Mouse (Mus musculus) hindbrain, embryonic 10.5 days (tissue): ENCODE data around the gene Prx. TPM values are rescaled to one million over a fixed set of nuclear protein-coding genes. Genes with fewer than 3 reads are reported as not detected.

Experiments used
- DNase-seq: peaks from one replicate; pipeline ENCODE4 v3.0.0-alpha.2; 2017; ENCODE audit warnings: low spot score
- H3K27ac ChIP-seq: fragments of 300-500 bp; sonication (generic); 2 replicates; pipeline ENCODE4 v1.5.1; 2016; ENCODE audit warnings: mild to moderate bottlenecking, moderate library complexity
- H3K27me3 ChIP-seq: fragments of 300-500 bp; sonication (generic); 2 replicates; pipeline ENCODE4 v1.6.1; 2016; ENCODE audit warnings: mild to moderate bottlenecking; ENCODE audit not compliant: poor library complexity, insufficient read depth, severe bottlenecking
- H3K36me3 ChIP-seq: fragments of 300-500 bp; sonication (generic); 2 replicates; pipeline ENCODE4 v1.6.1; 2016; ENCODE audit warnings: mild to moderate bottlenecking, moderate library complexity
- H3K4me1 ChIP-seq: fragments of 300-500 bp; sonication (generic); replicated peaks from 2 replicates; pipeline ENCODE4 v1.6.1; 2016; ENCODE audit warnings: mild to moderate bottlenecking
- H3K4me3 ChIP-seq: fragments of 300-500 bp; sonication (generic); 2 replicates; pipeline ENCODE4 v1.5.1; 2016; ENCODE audit warnings: mild to moderate bottlenecking, moderate library complexity
- H3K9me3 ChIP-seq: fragments of 300-500 bp; sonication (generic); 2 replicates; pipeline ENCODE4 v1.6.1; 2016; ENCODE audit warnings: mild to moderate bottlenecking, moderate library complexity
- WGBS: fragments of 180-500 bp; shearing (Covaris S2); methylation state at CpG from one replicate; pipeline ENCODE4 v1.1.7; 2016; 5-methylcytosine and 5-hydroxymethylcytosine counted together
- polyA plus RNA-seq: library from polyadenylated mRNA; unstranded; fragments of >200 nt; fragmentation: Nextera tagmentation; extraction: Ambion mirVana; gene quantifications from 2 replicates; pipeline ENCODE4 v1.2.1, GENCODE M21; 2016

Gene Prx
- polyA plus RNA-seq, 1 experiment from 2014 or later, result 3.4 TPM

DNA sequence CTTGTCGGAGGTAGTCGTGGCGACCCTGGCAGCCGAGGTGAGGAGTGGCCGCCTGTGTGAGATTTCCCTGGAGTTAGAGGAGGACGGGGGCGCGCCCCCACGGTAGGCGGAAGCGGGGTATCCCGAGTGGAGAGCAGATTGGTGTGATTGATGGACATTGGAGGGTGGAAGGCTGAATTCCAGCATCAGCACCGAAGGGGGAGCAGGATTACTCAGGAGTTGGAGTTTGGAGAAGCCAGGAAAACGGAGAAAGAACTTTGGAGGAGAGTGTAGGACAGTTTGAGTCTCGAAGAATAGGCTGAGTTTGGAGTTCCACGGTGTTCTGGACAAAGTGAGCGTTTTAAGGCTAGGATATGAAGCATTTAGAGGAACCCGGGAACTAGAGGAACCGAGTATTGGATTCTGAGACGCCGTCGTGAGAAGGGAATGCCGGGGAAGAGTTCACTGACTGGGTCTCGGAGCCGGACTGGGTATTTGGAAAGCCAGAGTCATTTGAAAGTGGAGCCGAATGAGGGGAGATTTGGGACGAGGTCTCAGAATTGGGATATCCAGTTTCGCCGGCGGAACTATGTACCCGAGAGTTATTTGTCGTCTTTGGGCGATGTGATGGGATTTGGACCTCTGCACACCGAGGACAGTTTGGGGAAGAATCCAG lies 25.2 kb upstream of the Prx start:
- Histone ChIP-seq H3K27ac (peak overlapping the region; percentile 91), H3K27me3 (no peaks in the 10 kb centered on the region), H3K9me3 (no peaks in the 10 kb centered on the region), H3K36me3 (peaks cover 24% of the 10 kb centered on the region), H3K4me1 (peaks cover 13% of the 10 kb centered on the region), H3K4me3 (peak overlapping the region; percentile 80)
- no peak for DNase-seq
- under 1% methylated on average over 34 of the region's 34 CpGs for WGBS

DNA sequence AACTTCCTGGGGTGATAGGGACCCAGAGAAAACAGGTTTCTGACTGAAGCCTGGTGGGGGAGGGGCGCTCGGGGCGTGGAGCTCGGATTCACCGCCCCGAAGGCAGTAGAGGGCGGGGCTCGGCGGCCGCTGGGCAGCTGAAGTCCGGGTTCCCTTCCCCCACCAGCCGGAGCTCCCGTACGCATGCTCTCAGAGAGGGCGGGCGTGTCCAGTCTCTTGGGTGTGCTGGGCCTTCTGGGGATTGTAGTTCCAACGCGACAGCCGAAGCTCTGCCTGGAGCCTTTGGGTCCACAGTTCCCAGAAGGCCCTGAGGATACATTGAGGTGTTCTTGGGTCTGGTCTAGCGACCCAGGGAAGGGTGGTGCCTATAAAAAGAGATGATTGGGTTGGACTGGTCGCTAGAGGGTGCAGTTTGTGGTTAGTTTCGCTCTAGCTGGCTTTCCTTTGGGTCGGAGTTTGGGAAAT lies 24.6 kb upstream of the Prx start:
- Histone ChIP-seq H3K27ac (peak overlapping the region; percentile 91), H3K36me3 (peaks cover 24% of the 10 kb centered on the region), H3K27me3 (no peaks in the 10 kb centered on the region), H3K4me1 (peaks cover 13% of the 10 kb centered on the region), H3K4me3 (peak overlapping the region; percentile 80), H3K9me3 (no peaks in the 10 kb centered on the region)
- DNase-seq, result peak; percentile 97
- WGBS, result under 1% methylated on average over 23 of the region's 23 CpGs

DNA sequence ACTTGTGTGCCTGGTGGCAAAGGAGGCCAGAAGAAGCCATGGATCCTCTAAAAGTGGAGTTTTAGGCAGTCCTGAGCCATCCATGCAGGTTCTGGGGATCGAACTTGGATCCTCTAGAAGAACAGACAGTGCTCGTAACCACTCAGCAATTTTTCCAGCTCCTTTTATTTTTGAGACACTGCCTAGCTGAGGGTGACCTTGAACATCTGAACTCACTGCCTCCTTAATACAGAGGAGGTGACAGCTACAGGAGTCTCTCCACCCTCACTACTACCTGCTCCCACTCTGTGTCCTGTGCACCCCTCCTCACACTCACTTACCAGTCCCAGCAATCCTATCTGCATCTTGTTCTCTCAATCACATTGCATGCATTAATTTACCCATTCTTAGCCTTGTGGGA lies 23.5 kb upstream of the Prx start:
- peaks cover 24% of the 10 kb centered on the region for H3K36me3 ChIP-seq
- peaks cover 13% of the 10 kb centered on the region for H3K4me1 ChIP-seq
- H3K4me3 ChIP-seq, result no peak overlapping the region
- 93% methylated on average over 2 of the region's 2 CpGs for WGBS
- no peak overlapping the region for H3K27ac ChIP-seq
- no peaks in the 10 kb centered on the region for H3K27me3 ChIP-seq
- no peak for DNase-seq
- no peaks in the 10 kb centered on the region for H3K9me3 ChIP-seq

DNA sequence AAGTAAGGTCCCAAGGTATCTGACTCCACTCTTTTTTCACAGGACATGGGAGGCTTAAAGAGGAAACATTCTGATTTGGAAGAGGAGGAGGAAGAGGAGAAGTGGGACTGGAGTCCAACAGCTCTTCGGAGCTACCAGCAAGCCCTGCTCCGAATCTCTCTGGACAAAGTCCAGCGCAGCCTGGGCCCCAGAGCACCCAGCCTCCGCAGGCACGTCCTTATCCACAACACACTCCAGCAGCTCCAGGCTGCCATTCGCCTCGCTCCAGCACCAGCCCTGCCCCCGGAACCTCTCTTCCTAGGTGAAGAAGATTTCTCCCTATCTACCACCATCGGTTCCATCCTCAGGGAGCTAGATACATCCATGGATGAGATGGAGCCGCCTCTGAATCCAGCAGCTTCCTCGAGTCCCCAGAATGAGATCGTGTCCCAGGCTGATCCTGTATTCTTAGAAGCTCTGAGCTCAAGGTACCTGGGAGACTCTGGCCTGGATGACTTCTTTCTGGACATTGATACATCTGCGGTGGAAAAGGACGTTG lies 23.0 kb upstream of the Prx start:
- Histone ChIP-seq H3K27ac (no peak overlapping the region), H3K36me3 (peaks cover 24% of the 10 kb centered on the region), H3K9me3 (no peaks in the 10 kb centered on the region), H3K4me3 (no peak overlapping the region), H3K4me1 (peaks cover 18% of the 10 kb centered on the region), H3K27me3 (no peaks in the 10 kb centered on the region)
- WGBS, result 94% methylated on average over 14 of the region's 14 CpGs
- DNase-seq, result no peak

DNA sequence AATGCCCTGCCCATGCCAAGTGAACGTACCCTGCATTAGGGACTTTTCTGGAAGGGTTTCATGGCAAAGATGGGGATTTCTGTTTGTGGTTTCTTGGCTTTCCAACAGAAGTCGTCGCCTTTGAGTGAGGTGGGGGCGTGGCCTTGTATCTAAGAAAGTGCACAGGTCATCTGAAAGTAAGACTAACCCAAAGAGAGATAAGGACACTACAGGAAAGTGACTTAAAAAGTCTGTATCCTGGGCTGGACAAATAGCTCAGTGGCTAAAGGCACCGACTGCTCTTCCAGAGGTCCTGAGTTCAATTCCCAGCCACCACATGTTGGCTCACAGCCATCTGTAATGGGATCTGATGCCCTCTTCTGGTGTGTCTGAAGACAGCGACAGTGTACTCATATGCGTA lies 20.6 kb upstream of the Prx start:
- Histone ChIP-seq H3K27ac (no peak overlapping the region), H3K27me3 (no peaks in the 10 kb centered on the region), H3K4me1 (peaks cover 24% of the 10 kb centered on the region), H3K9me3 (no peaks in the 10 kb centered on the region), H3K4me3 (no peak overlapping the region), H3K36me3 (peaks cover 24% of the 10 kb centered on the region)
- DNase-seq, result no peak
- 84% methylated on average over 7 of the region's 7 CpGs for WGBS

DNA sequence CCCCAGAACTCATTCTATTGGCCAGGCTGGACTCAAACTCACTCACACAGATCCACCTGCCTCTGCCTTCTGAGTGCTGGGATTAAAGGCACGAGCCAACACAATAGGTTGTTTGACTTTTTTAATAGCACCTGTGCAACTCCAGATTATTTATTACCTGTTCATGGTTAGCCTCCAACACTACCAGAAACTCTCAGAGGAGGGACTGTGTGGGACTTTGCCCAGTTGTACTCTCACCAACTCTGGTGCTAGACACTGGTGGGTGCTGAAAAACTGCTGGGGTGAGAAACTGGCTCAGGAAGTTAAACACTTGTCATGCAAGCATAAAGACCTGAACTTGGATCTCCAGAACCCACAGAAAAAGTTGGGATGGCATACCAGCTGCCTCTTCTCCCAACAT lies 19.4 kb upstream of the Prx start:
- Histone ChIP-seq H3K27ac (no peak overlapping the region), H3K4me3 (no peak overlapping the region), H3K9me3 (no peaks in the 10 kb centered on the region), H3K27me3 (no peaks in the 10 kb centered on the region), H3K36me3 (peaks cover 24% of the 10 kb centered on the region), H3K4me1 (peaks cover 24% of the 10 kb centered on the region)
- WGBS, result 81% methylated on average over 1 of the region's 1 CpGs
- no peak for DNase-seq

DNA sequence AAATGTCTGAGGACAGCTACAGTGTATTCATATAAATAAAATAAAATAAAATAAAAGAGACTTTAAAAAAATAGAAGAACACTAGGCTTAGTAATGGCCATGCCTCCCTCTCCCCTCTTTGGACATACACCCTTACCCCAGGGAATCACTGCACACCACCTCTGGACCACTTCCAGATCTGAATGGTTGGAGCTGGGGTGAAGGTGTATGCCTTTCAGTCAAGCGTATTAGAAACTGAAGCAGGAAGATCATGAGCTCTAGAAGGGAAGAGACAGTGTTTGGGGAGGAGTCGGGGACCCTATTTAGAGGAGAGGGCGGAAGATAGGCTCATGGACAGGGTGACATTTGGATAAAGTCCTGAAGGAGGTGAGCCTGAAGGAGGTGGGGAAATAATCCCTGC lies 18.6 kb upstream of the Prx start:
- peaks cover 4% of the 10 kb centered on the region for H3K27me3 ChIP-seq
- H3K27ac ChIP-seq, result peak overlapping the region; percentile 89; the same call in 1 of the 2 replicates
- no peaks in the 10 kb centered on the region for H3K9me3 ChIP-seq
- peaks cover 17% of the 10 kb centered on the region for H3K4me1 ChIP-seq
- peaks cover 24% of the 10 kb centered on the region for H3K36me3 ChIP-seq
- H3K4me3 ChIP-seq, result peak overlapping the region; percentile 51; the same call in 1 of the 2 replicates
- WGBS, result 75% methylated on average over 3 of the region's 3 CpGs
- no peak for DNase-seq

DNA sequence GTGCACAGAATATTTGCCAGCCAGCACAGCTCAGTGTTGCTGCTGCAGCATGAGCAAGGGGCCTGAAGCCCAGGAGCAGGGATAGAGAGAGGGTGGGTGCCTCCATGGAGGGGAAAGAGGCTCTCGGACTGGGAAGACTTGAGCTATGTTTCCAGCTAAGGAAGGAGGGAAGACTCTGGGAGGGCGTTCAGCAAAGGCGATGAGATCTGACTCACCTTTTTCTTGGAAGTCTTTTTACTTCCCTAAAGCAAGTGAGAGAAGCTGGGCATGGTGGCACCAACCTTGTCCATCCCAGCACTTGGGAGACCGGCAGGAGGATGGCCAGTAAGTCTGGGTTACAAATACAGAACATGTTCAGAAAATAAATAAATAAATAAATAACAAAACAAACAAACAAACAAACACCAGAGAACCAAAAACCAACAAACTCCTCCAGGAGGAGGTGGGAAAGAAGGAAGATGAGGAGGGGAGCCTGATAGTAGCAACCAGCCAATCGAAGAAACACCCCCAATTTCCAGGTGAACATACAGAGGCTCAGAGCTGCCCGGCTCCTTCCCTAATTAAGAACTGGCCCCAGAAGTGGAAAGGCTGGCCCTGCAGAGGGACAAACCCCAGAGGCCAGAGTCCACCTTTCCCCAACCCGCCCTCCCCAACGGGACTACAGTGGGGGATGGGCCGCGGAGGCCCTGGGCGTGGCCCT lies 18.0 kb upstream of the Prx start:
- WGBS, result 14% methylated on average over 11 of the region's 11 CpGs
- no peaks in the 10 kb centered on the region for H3K9me3 ChIP-seq

DNA sequence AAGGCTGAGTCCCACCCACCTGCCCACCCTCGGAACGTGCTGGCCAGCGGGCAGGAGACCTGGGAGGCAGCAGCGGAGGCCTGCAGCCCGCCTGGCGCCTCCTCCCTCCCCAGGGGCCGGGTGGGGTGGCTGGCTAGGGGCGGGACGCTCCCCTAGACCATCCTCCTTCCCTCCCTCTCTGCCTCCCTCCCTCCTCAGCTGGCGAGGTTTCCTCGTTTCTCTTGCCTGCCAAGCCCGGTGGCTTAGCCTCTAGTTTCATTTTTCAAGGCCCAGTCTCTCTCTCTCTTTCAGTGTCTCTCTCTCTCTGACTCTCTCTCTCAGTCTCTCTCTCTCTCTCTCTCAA lies 17.5 kb upstream of the Prx start:
- Histone ChIP-seq H3K9me3 (no peaks in the 10 kb centered on the region), H3K27me3 (peaks cover 7% of the 10 kb centered on the region), H3K36me3 (peaks cover 18% of the 10 kb centered on the region), H3K4me1 (peaks cover 20% of the 10 kb centered on the region), H3K27ac (peak overlapping the region; percentile 89), H3K4me3 (peak overlapping the region; percentile 51)
- under 1% methylated on average over 12 of the region's 12 CpGs for WGBS
- peak; percentile 76 for DNase-seq

More for the DNA sequence above, 18.0 kb upstream of the Prx start:
- Histone ChIP-seq H3K4me3 (peak overlapping the region; percentile 51), H3K27me3 (peaks cover 7% of the 10 kb centered on the region), H3K27ac (peak overlapping the region; percentile 89), H3K36me3 (peaks cover 23% of the 10 kb centered on the region), H3K4me1 (peaks cover 16% of the 10 kb centered on the region)
- DNase-seq, result no peak

DNA sequence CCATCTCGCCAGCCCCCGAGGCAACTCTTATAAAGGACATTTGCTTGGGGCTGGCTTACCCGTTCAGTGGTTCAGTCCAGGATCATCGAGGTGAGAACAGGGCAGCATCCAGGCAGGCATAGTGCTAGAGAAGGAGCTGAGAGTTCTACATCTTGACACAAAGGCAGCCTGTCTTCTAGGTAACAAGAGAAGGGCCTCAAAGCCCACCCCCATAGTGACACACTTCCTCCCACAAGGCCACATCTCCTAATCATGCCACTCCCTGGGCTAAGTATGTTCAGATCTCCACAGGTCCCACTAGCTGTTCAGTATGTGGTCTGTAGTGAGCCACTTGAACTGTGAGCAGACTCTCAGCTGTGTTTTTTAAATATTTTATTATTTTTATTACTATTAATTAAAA lies 15.3 kb upstream of the Prx start:
- WGBS, result 88% methylated on average over 4 of the region's 4 CpGs

DNA sequence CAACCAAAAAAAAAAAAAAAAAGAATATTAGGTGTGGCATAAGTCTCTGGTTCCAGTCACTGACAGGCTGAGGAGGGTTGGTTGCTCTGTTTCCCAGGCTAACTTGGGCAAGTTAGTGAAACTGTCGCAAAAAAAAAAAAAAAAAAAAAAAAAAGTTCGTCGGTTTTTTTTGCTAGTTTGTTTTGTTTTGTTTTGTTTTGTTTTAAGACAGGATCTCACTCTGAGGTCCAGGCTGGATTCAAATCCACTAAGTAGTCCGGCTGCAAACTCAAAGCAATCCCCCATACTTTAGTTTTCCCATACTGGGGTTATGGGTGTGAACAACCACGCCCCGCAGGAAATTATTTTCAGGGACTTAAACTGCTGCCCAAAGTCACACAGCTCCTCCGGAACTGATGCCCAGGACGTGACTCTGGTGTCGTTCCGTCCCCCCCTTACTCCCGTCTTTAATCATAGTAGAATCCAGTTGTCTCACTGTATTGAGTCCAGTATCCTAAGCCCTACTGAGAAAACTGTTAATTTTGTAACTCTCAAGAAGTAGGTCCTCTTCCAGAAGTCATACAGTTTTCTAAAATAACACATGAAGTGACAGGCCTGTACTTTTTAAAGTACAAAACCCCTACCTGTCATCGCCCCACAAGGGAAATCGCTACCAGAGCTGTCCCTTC lies 12.9 kb upstream of the Prx start:
- peak overlapping the region; percentile 96 for H3K27ac ChIP-seq
- peaks cover 47% of the 10 kb centered on the region for H3K4me1 ChIP-seq
- peak overlapping the region; percentile 62 for H3K4me3 ChIP-seq
- WGBS, result 7% methylated on average over 13 of the region's 13 CpGs
- DNase-seq, result no peak
- no peaks in the 10 kb centered on the region for H3K9me3 ChIP-seq
- peaks cover 8% of the 10 kb centered on the region for H3K36me3 ChIP-seq
- peaks cover 24% of the 10 kb centered on the region for H3K27me3 ChIP-seq

More for the DNA sequence above, 15.3 kb upstream of the Prx start:
- Histone ChIP-seq H3K4me1 (peaks cover 32% of the 10 kb centered on the region), H3K9me3 (no peaks in the 10 kb centered on the region), H3K27me3 (peaks cover 13% of the 10 kb centered on the region), H3K27ac (no peak overlapping the region), H3K4me3 (no peak overlapping the region), H3K36me3 (no peaks in the 10 kb centered on the region)
- no peak for DNase-seq

DNA sequence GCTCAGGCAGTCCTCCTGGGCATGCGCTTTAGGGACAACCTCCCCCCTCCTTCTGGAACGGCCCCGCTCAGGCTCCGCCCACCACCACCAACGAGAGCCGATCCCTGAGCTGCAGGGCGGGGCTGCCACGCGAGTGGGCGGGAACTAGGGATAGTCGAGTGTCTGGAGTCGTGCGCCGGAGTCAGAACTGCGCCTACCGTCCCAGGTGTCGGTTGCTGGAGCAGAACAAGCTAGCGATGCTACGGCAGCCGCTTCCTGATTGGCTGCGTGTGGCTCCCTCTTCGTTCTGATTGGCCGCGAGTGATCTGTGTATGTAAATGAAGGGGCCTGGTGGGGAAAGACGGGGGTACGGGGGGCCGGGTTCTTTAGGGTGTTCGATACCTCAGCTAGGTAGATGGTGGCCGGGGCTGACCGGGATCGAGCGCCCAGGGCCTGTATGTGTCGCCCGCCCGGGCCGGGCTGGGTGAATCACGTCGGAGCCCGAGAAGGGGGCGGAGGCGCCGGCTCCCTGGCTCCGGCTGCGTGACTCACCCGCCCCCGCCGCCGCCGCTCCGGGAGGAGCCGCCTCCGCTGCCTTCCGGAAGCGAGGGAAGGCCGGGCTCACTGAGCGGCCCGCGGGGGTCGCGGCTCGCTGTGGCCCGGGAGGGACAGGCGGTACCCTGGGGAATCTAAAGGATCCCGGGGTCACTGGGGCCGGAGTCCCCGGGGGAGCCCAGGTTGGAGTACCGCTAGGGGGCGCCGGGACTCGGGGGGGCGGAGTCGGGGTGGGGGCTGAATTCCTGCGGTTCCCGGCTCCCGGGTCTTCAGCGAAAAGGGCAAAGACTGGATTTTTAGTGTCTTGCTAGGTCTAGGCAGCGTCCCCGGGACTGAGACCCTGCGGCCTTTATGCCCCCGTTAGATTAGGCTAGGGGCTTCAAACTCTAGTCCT lies 12.1 kb upstream of the Prx start, which contains the start of gene Sertad1:
Gene Sertad1, plus strand, starts transcription at position 141 of the 928 bp plus-strand sequence.
- H3K4me3 ChIP-seq, result peak within 1 kb of the TSS; percentile 62
- no peaks in the 10 kb centered on the region for H3K9me3 ChIP-seq
- peak; percentile 100 for DNase-seq
- WGBS, result under 1% methylated on average over 80 of the region's 80 CpGs
- peaks cover 8% of the 10 kb centered on the region for H3K36me3 ChIP-seq
- peaks cover 24% of the 10 kb centered on the region for H3K27me3 ChIP-seq
- H3K4me1 ChIP-seq, result peaks cover 45% of the 10 kb centered on the region
- H3K27ac ChIP-seq, result peak within 1 kb of the TSS; percentile 96
